Mouse (Mus musculus) cerebellum, adult 8-10 months (tissue): ENCODE measurements at regions not wholly inside any gene's neighbourhood (a gene's known extent, or its start where the extent isn't known, plus 50 kb on each side); places are given as distances from the start of the nearest gene placed in this dataset.

ENCODE experiments used
- DNase-seq: peaks from one replicate; pipeline ENCODE4 v3.0.0; 2022

GRCm38 (mm10) chr15:64622591-64622990, 194.9 kb upstream of the Gm21798 start:
- DNase-seq = no peak

GRCm38 (mm10) chr15:64626359-64626758, 191.1 kb upstream of the Gm21798 start:
- DNase-seq = no peak

GRCm38 (mm10) chr15:64627258-64627657, 190.2 kb upstream of the Gm21798 start:
- DNase-seq = peak; percentile 56
